Mouse (Mus musculus) liver, adult 2 months (tissue): Measurements from ENCODE around the gene Riox1.

Source experiments
- CTCF ChIP-seq: fragments of 200-500 bp; IDR thresholded peaks from 2 replicates; pipeline ENCODE4 v1.5.1; 2011; ENCODE audit warnings: low read depth, low read length, control low read depth
- POLR2A ChIP-seq: fragments of 200-500 bp; IDR thresholded peaks from 2 replicates; pipeline ENCODE4 v1.6.1; 2011; ENCODE audit warnings: low read length, control low read depth; ENCODE audit not compliant: insufficient read depth; ENCODE audit errors: extremely low read depth

DNA sequence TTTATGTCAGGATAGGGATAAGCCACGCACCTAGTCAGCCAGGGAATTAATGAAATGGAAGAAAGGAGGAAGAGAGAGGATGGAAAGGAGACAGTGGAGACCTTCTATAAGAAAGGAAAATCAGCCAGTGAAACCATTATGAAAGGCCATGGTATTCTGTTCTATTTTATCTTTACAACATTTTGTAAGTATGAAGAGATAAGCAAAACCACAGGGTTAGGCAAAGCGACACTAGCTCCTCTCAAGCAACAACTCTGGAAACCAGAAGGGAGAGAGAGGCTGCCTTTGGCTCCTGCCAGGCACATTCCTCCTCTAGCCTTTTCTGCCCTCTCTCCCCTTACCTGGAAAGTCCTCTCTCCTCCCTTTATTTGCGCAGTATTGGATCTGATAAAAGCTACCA is 8.5 kb upstream of the Riox1 start:
- TF ChIP-seq POLR2A (no peak), CTCF (no peak)
